Mouse (Mus musculus): ENCODE measurements at regions not wholly inside any gene's neighbourhood (a gene's known extent, or its start where the extent isn't known, plus 50 kb on each side); places are given as distances from the start of the nearest gene placed in this dataset.
"Not testable (repeated sequence)": the region's sequence is repeated elsewhere in the genome, so short reads cannot be mapped to it uniquely, and the experiment has no call there.

DNA sequence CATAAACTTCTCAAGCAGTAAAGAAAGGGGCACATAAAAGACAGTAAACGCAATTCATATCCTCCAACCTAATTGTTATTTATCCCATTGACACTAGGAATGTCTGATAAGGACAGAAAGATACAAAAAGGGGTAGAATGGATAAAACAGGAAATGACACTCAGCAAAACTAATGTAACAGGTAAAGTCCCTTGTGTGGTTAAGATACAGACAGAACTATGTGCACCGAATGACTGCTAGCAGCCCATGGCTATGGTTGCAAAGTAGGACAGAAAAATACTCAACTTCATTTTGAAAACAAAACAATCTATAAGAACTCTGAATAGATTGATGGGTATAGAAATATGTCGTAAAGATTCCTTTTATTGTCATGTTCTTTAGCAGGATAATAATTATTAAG lies 408.4 kb upstream of the Dab2 start:
- H3K4me1 ChIP-seq (ENCODE audit: control insufficient read depth, insufficient read depth, low read length): no peaks in the 10 kb centered on the region
- no peak overlapping the region for H3K27ac ChIP-seq (replicated peaks; ENCODE audit: insufficient read depth, low read depth, low read length)
- no peaks in the 10 kb centered on the region for H3K36me3 ChIP-seq (ENCODE audit: control insufficient read depth, insufficient read depth, low read length)
- no peaks in the 10 kb centered on the region for H3K27me3 ChIP-seq (ENCODE audit: control insufficient read depth, insufficient read depth, low read length)
- DNase-seq (ENCODE audit: extremely low read depth, low read depth, low spot score): no peak
- TF ChIP-seq POLR2A (IDR thresholded peaks at IDR 0.05; ENCODE audit: extremely low read depth, insufficient read depth, low read length): no peak
- TF ChIP-seq CTCF (IDR thresholded peaks at IDR 0.05; ENCODE audit: low read depth, low read length): no peak
- no peak overlapping the region for H3K9ac ChIP-seq (ENCODE audit: low read depth, low read length)
- WGBS: 85% methylated on average over 3 of the region's 3 CpGs
- H3K4me3 ChIP-seq (ENCODE audit: insufficient read depth, low read depth, low read length): no peak overlapping the region
- no peaks in the 10 kb centered on the region for H3K79me2 ChIP-seq (ENCODE audit: control insufficient read depth, insufficient read depth, low read length)

DNA sequence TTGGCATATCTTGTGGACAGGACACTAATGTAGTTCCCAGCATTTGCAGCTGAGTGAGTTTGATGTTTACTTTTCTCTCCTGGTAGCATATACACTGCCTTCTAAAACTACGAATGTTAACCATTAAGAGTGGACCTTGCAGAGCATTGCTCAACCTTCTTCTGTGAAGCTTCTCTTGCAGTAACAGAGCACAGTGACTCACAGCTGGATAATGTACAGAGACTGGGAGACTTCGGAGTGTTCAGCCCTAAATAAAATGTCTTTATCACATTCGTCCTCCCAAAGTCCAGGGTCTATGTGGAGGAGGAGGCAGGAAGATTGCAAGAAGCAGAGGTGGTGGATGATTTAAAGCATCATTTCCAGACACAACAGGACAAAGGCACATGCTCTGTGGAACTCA lies 407.6 kb upstream of the Dab2 start:
- Histone ChIP-seq H3K27ac (replicated peaks; ENCODE audit: insufficient read depth, low read depth, low read length) (no peak overlapping the region), H3K79me2 (ENCODE audit: control insufficient read depth, insufficient read depth, low read length) (no peaks in the 10 kb centered on the region), H3K9ac (ENCODE audit: low read depth, low read length) (no peak overlapping the region), H3K36me3 (ENCODE audit: control insufficient read depth, insufficient read depth, low read length) (no peaks in the 10 kb centered on the region), H3K27me3 (ENCODE audit: control insufficient read depth, insufficient read depth, low read length) (no peaks in the 10 kb centered on the region), H3K4me1 (ENCODE audit: control insufficient read depth, insufficient read depth, low read length) (no peaks in the 10 kb centered on the region), H3K4me3 (ENCODE audit: insufficient read depth, low read depth, low read length) (no peak overlapping the region)
- WGBS: 53% methylated on average over 3 of the region's 3 CpGs
- TF ChIP-seq CTCF (IDR thresholded peaks at IDR 0.05; ENCODE audit: low read depth, low read length) (no peak), POLR2A (IDR thresholded peaks at IDR 0.05; ENCODE audit: extremely low read depth, insufficient read depth, low read length) (no peak)
- DNase-seq (ENCODE audit: extremely low read depth, low read depth, low spot score): no peak

DNA sequence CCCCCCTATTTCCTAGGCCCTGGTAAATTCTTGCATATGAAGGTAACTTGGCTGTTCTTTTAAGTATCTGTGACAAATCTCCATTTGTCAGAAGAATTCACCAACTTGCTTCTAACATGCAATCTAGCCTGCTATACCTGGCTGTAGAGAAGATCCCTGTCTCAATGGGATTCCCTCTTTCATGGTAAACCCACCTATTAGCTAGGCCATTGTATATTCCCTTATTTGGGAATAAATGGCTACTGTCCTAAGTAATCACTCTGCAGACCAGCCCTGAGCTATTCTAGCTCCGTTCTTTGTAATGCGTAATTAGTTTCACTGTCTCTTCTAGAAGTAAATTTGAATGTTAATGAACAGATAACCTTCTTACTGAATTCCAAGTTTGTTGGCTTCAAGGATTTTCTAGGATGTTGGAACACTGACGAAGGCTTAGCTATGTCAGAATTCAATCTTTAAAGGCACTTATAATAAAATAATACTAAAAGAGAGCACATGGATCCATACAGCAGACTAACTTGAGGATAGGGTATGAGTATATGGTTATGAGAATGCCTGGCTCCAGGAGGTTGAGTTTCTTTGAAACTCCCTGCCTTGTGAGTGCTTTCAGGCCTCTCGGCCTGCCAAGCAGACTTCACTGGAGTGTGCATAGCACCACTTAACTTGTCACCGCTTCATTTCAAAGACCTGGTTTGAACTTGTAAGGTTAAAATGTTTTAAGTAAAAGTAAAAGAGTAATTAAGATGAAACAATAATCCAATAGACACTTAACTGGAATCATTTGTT lies 403.7 kb upstream of the Dab2 start:
- H3K27ac ChIP-seq (replicated peaks; ENCODE audit: insufficient read depth, low read depth, low read length); H3K79me2 ChIP-seq (ENCODE audit: control insufficient read depth, insufficient read depth, low read length); DNase-seq (ENCODE audit: extremely low read depth, low read depth, low spot score); H3K36me3 ChIP-seq (ENCODE audit: control insufficient read depth, insufficient read depth, low read length); H3K4me1 ChIP-seq (ENCODE audit: control insufficient read depth, insufficient read depth, low read length); H3K9ac ChIP-seq (ENCODE audit: low read depth, low read length); H3K27me3 ChIP-seq (ENCODE audit: control insufficient read depth, insufficient read depth, low read length); H3K4me3 ChIP-seq (ENCODE audit: insufficient read depth, low read depth, low read length): not testable (repeated sequence)
- 91% methylated on average over 5 of the region's 5 CpGs for WGBS

DNA sequence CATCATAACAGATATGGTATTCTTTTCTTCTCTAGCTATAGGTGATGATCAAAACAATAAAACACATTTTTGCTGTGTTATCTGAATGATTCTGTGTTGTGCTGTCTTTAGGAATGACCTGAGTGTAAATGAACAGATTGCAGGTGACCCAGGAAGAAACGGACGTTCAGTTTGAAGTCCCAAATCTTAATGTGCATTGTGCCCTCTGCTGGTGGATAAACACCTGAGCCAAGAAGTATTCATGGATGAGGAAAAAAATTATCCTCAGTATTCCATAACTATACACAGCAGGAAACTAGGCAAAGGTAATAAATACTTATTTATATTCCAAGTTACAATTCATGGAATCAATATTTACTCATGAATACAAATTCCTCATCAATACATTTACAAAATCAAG lies 384.3 kb upstream of the Dab2 start:
- Histone ChIP-seq H3K27me3 (ENCODE audit: control insufficient read depth, insufficient read depth, low read length) (no peaks in the 10 kb centered on the region), H3K4me3 (ENCODE audit: insufficient read depth, low read depth, low read length) (no peak overlapping the region), H3K27ac (replicated peaks; ENCODE audit: insufficient read depth, low read depth, low read length) (no peak overlapping the region), H3K36me3 (ENCODE audit: control insufficient read depth, insufficient read depth, low read length) (no peaks in the 10 kb centered on the region), H3K79me2 (ENCODE audit: control insufficient read depth, insufficient read depth, low read length) (no peaks in the 10 kb centered on the region), H3K9ac (ENCODE audit: low read depth, low read length) (no peak overlapping the region), H3K4me1 (ENCODE audit: control insufficient read depth, insufficient read depth, low read length) (no peaks in the 10 kb centered on the region)
- WGBS: 6% methylated on average over 2 of the region's 2 CpGs
- peak; percentile 32 for DNase-seq (ENCODE audit: extremely low read depth, low read depth, low spot score)
- TF ChIP-seq POLR2A (IDR thresholded peaks at IDR 0.05; ENCODE audit: extremely low read depth, insufficient read depth, low read length): no peak
- TF ChIP-seq CTCF (IDR thresholded peaks at IDR 0.05; ENCODE audit: low read depth, low read length): peak; percentile 25; the same call in 1 of the 2 replicates

DNA sequence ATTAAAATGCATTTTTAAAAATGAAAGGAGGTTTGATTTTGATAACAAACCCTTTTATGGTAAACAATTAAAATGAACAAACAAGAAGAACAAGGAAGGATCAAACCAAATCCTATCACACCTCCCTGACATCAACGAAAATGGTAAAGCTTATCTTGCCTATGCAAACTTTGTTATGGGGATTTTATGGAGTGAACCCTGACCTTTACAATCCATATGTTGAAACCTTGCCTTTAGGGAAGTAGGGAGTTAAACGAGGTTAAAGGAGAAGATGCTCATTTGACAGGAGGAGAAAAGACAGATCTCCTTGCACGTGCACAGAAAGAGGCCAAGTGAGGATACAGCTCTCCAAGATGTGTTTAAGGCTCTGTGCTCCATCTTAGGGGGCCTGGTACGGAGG lies 379.5 kb upstream of the Dab2 start:
- Histone ChIP-seq H3K36me3 (ENCODE audit: control insufficient read depth, insufficient read depth, low read length) (no peaks in the 10 kb centered on the region), H3K4me1 (ENCODE audit: control insufficient read depth, insufficient read depth, low read length) (no peaks in the 10 kb centered on the region), H3K27me3 (ENCODE audit: control insufficient read depth, insufficient read depth, low read length) (no peaks in the 10 kb centered on the region), H3K79me2 (ENCODE audit: control insufficient read depth, insufficient read depth, low read length) (no peaks in the 10 kb centered on the region), H3K27ac (replicated peaks; ENCODE audit: insufficient read depth, low read depth, low read length) (no peak overlapping the region), H3K9ac (ENCODE audit: low read depth, low read length) (no peak overlapping the region), H3K4me3 (ENCODE audit: insufficient read depth, low read depth, low read length) (no peak overlapping the region)
- TF ChIP-seq POLR2A (IDR thresholded peaks at IDR 0.05; ENCODE audit: extremely low read depth, insufficient read depth, low read length) (no peak), CTCF (IDR thresholded peaks at IDR 0.05; ENCODE audit: low read depth, low read length) (no peak)
- no peak for DNase-seq (ENCODE audit: extremely low read depth, low read depth, low spot score)
- WGBS: 38% methylated on average over 4 of the region's 4 CpGs

DNA sequence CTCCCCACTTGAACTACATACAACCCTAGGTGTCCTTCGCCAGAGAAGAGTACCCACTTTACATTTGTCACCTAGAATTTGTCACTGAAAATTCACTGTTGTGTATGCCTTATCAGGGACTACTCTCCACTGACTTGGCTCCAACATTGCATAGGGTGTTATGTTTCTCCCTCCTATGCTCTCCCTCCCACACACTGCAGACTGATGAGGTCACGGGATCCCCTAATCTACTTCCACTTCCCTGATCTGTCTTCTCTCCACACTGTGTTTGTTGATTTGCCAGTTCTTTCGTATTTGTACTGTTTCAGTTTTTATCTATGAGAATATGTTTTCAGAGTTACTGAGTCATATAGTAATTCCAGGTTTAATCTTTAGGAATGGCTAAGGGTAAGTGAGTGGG lies 371.8 kb upstream of the Dab2 start:
- WGBS: 48% methylated on average over 3 of the region's 3 CpGs
- Histone ChIP-seq H3K4me3 (ENCODE audit: insufficient read depth, low read depth, low read length) (no peak overlapping the region), H3K9ac (ENCODE audit: low read depth, low read length) (no peak overlapping the region), H3K27me3 (ENCODE audit: control insufficient read depth, insufficient read depth, low read length) (no peaks in the 10 kb centered on the region), H3K36me3 (ENCODE audit: control insufficient read depth, insufficient read depth, low read length) (no peaks in the 10 kb centered on the region), H3K4me1 (ENCODE audit: control insufficient read depth, insufficient read depth, low read length) (no peaks in the 10 kb centered on the region), H3K79me2 (ENCODE audit: control insufficient read depth, insufficient read depth, low read length) (no peaks in the 10 kb centered on the region), H3K27ac (replicated peaks; ENCODE audit: insufficient read depth, low read depth, low read length) (no peak overlapping the region)
- TF ChIP-seq CTCF (IDR thresholded peaks at IDR 0.05; ENCODE audit: low read depth, low read length) (no peak), POLR2A (IDR thresholded peaks at IDR 0.05; ENCODE audit: extremely low read depth, insufficient read depth, low read length) (no peak)
- DNase-seq (ENCODE audit: extremely low read depth, low read depth, low spot score): peak; percentile 11
